Mouse (Mus musculus): ENCODE measurements around the gene Efcab7.

DNA sequence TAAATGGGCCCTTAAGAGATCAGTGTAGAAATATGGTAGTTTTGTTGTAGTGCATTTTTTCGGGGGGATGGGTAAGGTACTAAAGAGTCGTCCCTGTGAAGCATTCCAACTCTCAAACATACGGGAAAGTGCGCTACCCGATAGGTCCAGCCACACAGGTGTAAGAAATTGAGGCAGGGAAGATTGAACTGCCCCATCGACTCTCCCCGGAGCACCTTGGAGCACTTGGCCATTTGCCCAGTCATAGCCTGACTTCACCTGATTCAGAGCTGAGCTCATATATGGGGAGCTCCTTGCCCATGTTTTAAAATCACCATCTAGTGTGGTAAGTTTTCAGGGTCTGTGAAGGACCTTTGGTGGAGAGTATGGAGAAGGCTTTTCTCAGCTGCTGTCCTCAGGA lies 105.9 kb downstream of the Efcab7 start:
- TF ChIP-seq CTCF (IDR thresholded peaks at IDR 0.05; ENCODE audit: low read depth): no peak
- no peak for TF ChIP-seq EP300 (IDR thresholded peaks at IDR 0.05; ENCODE audit: low read depth)
